Mouse (Mus musculus) stomach, postnatal 0 days (tissue): ENCODE results near the gene Idnk.

Source experiments
- CTCF ChIP-seq: IDR thresholded peaks from 2 replicates; pipeline ENCODE4 v1.5.1; 2016; ENCODE audit warnings: antibody characterized with exemption, low read depth, mild to moderate bottlenecking, moderate library complexity
- EP300 ChIP-seq: optimal IDR thresholded peaks from 2 replicates; pipeline ENCODE3; 2016; ENCODE audit warnings: antibody characterized with exemption

GRCm38 (mm10) chr13:58181607-58182551, 24.4 kb downstream of the Idnk start:
- TF ChIP-seq EP300 (no peak), CTCF (no peak)
